Mouse (Mus musculus): ENCODE measurements around the gene Ccdc170.
A peak's percentile ranks its signal among the peaks of the same experiment; 100 is the strongest.

GRCm38 (mm10) chr10:4522116-4522515 is 39.8 kb downstream of the Ccdc170 start:
- TF ChIP-seq EP300 (optimal IDR thresholded peaks at IDR 0.05) = no peak
- TF ChIP-seq CTCF (IDR thresholded peaks at IDR 0.05; ENCODE audit: low read depth) = peak; percentile 44

Data from stomach, postnatal 0 days (tissue).